Mouse (Mus musculus) G1E (cell line): ENCODE results near the gene Tns1.

Experiments used
- CTCF ChIP-seq: IDR thresholded peaks from 2 replicates; pipeline ENCODE4 v1.5.1; 2012; ENCODE audit warnings: low read depth, low read length, inconsistent platforms, mixed read lengths
- GATA1 ChIP-seq: IDR thresholded peaks from 2 replicates; pipeline ENCODE4 v1.6.1; 2012; ENCODE audit warnings: borderline replicate concordance, low read length, inconsistent platforms, mixed read lengths

DNA sequence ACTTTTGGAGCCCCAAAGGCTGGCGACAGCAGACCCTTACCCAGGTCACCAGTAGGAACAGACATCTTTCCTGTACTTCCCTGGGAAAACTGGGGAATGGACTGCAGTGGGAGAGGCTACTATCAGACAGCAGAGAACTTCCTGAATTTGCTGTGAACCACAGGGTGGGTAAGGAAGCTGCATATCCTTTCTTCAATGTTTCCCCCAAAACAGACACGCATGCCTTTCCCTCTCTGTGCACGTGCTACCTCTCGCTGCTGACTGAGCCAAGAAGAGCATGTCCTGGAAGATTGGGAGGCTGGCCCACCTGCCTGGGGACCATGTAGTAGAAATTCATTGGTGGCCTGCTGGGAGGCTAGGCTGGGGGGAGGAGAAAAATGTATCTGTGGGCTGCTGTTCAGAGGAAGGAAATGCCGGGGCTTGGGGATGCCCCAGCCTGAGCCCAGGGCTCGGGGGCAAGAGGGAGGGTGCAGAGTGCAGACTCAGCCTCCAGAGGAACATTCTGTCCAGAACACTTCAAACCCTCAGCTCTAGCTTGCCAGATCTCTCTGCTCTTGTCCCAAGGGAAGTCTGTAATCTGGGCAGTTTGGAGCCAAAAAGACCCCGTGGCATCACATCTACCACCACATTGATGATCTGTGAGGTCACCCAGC, 116.7 kb downstream of the Tns1 start:
- TF ChIP-seq CTCF (no peak), GATA1 (no peak)
